Mouse (Mus musculus) adrenal gland, postnatal 0 days (tissue): ENCODE measurements around the gene Slc38a3. TPM values are rescaled to one million over a fixed set of nuclear protein-coding genes. Genes with fewer than 3 reads are reported as not detected.

ENCODE experiments used
- polyA plus RNA-seq: library from polyadenylated mRNA; unstranded; fragments of >200 nt; fragmentation: Nextera tagmentation; extraction: Ambion mirVana; gene quantifications from 2 replicates; pipeline ENCODE4 v1.2.1, GENCODE M21; 2015

Slc38a3 gene
- 5.0 TPM in 2 replicates for polyA plus RNA-seq

DNA sequence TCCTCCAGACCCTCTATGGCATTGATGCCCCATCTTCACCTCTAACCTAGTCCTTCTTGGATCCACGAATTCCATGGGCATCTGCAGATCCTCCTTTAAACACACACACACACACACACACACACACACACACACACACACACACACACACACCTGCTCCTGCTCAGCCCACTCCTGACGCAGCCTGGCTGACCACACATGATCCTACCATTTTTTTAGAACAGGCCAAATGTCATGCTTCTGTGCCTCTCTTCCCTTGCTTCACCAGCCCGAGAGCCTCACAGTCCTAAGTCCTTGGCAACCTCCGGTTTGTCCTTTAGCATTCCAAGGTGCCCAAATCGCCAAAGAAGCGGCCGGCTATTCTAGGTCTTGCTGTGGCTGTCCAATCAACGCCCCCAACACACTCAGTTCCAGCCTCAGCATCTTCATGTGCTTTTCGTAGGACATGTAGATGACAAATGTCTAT lies at the start of gene Slc38a3:
Slc38a3 (minus strand) TSS at position 51 of the 466 bp plus-strand sequence.

DNA sequence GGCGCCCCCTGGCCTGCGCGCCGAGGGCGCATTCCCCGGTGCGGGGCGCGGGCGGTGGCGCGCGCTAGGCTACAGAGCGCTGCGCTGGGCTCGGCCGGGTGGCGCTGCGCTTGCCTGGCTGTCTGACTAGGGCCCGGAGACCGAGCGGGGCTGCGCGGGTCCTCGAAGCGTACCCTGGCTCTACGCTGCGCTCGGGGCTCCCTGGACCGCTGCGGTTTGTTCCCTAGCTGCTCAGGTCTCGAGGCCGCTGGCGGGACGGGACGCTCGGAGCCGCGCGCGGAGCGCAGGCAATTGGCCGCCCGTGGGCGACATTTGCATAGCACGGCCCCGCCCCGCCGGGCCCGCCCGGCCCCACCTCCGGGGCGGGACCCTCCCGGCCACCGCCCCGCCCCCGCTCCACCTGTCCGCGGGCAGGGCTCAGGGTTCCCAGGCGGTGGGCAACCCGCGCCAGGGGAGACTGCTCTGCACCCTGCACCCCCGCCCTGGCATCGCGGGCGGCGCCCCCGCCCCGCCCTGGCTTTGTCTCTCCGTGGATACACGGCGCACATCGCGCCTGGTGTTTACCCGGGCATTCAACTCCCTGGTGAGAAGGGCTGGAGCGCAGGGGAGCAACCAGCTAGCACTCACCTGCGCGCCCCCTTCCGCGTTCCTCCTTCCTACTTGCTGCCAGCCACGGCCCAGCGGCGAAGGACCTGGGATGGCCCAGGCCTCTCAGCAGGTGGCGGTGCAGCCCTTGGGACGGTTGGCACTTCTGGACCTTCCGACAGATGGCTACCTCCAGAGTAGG lies 40.6 kb upstream of the Slc38a3 start, which contains the start of gene Sema3f:
Sema3f (minus strand) TSS at position 779 of the 787 bp plus-strand sequence.

DNA sequence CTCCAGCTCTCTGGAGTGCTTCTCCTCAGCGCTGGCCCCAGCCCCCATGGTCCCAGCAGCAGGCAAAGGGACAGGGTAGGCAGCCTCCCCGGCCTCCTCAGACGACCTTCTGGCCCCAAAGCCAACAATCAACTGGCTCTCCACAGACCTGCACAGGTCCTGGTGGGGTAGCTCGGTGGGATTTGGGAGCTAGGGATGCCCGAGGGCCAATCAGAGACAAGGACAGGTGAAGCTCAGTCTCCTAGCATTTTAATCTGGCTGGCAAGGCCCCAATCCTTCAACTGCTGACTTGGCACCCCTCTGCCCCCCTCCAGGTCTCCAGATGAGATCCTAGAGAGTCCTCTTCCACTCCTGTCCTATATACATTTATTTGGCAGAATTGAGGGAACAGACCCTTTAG lies 10.2 kb upstream of the Slc38a3 start, which contains the start of gene Gnat1:
Gnat1 (minus strand) TSS at position 212 of the 400 bp plus-strand sequence.

GRCm38 (mm10) chr9:107635279-107636028 lies 33.9 kb downstream of the Slc38a3 start, which contains the start of gene Gnai2:
TSS of gene Gnai2 (minus strand) at chr9:107635367.

GRCm38 (mm10) chr9:107608741-107609432 lies 60.4 kb downstream of the Slc38a3 start, which contains the start of gene Sema3b:
TSS of gene Sema3b (minus strand) at chr9:107609229.

Other genes with a start within 250 kb of the Slc38a3 start
- 43.7 and 54.5 TPM in 2 replicates for gene Tmem115, start 135.6 kb downstream of the Slc38a3 start, polyA plus RNA-seq
- gene Cyb561d2, start 127.3 kb downstream of the Slc38a3 start, polyA plus RNA-seq, result 40.5 and 46.6 TPM in 2 replicates
- gene Nprl2, start 127.3 kb downstream of the Slc38a3 start, polyA plus RNA-seq, result 25.7 and 33.2 TPM in 2 replicates
- gene Zmynd10, start 122.2 kb downstream of the Slc38a3 start, polyA plus RNA-seq, result 0.87 and 0.88 TPM in 2 replicates
- 34.4 and 42.2 TPM in 2 replicates for gene Rassf1, start 118.0 kb downstream of the Slc38a3 start, polyA plus RNA-seq
- 63.2 and 71.2 TPM in 2 replicates for gene Tusc2, start 106.3 kb downstream of the Slc38a3 start, polyA plus RNA-seq
- gene Hyal2, start 101.6 kb downstream of the Slc38a3 start, polyA plus RNA-seq, result 46.1 and 48.2 TPM in 2 replicates
- gene Hyal1, start 92.6 kb downstream of the Slc38a3 start, polyA plus RNA-seq, result 2.8 and 4.5 TPM in 2 replicates
- 13.4 and 16.0 TPM in 2 replicates for gene Naa80, start 90.6 kb downstream of the Slc38a3 start, polyA plus RNA-seq
- gene Hyal3, start 88.7 kb downstream of the Slc38a3 start, polyA plus RNA-seq, result 0.85 and 1.5 TPM in 2 replicates
- gene Ifrd2, start 81.9 kb downstream of the Slc38a3 start, polyA plus RNA-seq, result 20.0 and 31.8 TPM in 2 replicates
- gene Sema3b, start 60.3 kb downstream of the Slc38a3 start, polyA plus RNA-seq, result 8.3 and 8.7 TPM in 2 replicates
- 258 and 304 TPM in 2 replicates for gene Gnai2, start 34.2 kb downstream of the Slc38a3 start, polyA plus RNA-seq
- gene Gnat1, start 10.2 kb upstream of the Slc38a3 start, polyA plus RNA-seq, result 0.40 and 1.9 TPM in 2 replicates
- 5.7 and 6.2 TPM in 2 replicates for gene Sema3f, start 40.9 kb upstream of the Slc38a3 start, polyA plus RNA-seq
- gene Rbm5, start 101.5 kb upstream of the Slc38a3 start, polyA plus RNA-seq, result 54.4 and 75.5 TPM in 2 replicates
- 25.9 and 43.6 TPM in 2 replicates for gene Rbm6, start 203.7 kb upstream of the Slc38a3 start, polyA plus RNA-seq
- 10.5 and 11.8 TPM in 2 replicates for gene Mon1a, start 218.6 kb upstream of the Slc38a3 start, polyA plus RNA-seq
- 5.1 and 5.4 TPM in 2 replicates for gene Mst1r, start 237.3 kb upstream of the Slc38a3 start, polyA plus RNA-seq